Mouse (Mus musculus): ENCODE measurements at regions not wholly inside any gene's neighbourhood (a gene's known extent, or its start where the extent isn't known, plus 50 kb on each side); places are given as distances from the start of the nearest gene placed in this dataset.
A peak's percentile ranks its signal among the peaks of the same experiment; 100 is the strongest.

DNA sequence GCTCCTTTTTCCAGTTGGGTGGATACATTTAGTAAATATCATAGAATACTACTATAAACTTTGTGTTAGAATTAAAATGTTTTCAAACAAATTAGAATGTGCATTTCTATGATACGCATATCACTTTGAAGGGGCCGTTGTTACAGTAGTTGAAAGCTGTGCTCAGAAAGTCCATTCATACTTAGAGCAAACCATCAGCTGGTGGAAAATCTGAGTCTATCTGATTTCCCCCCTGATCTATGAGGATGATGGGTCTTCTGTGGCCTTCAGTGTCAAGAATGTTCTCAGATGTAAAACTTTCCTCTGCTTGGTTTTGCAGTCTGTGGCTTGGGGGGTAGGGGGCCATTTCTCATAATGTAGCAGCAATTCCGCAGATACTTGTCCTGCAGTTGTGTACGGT is 69.3 kb upstream of the Ednrb start:
- Histone ChIP-seq H3K4me3 (no peak overlapping the region), H3K27ac (no peak overlapping the region), H3K27me3 (no peaks in the 10 kb centered on the region), H3K9me3 (no peaks in the 10 kb centered on the region), H3K4me2 (no peak overlapping the region), H3K4me1 (no peaks in the 10 kb centered on the region), H3K9ac (no peak overlapping the region), H3K36me3 (no peaks in the 10 kb centered on the region)
- 88% methylated on average over 4 of the region's 4 CpGs for WGBS
- ATAC-seq (ENCODE audit: insufficient number of reproducible peaks, low FRiP score, low TSS enrichment, low read depth): no peak

DNA sequence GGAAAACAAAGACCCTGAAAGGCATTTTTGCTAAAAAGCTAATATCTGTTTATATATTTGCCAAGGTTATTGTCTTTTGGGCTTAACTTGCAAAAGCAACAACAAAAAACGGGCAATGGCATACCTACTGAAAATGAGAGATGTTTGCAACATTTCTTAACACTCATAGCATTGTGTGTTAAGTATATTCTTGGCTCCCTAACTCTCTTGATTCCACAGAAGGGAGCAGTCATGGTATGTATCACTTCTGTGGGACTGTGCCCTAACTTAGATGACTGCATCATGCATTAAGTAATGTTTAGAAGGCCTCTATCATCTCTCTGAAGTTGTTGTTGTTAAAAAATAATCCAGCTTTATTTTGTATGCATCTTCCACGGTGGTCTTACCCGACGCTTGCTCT is 67.5 kb upstream of the Ednrb start:
- Histone ChIP-seq H3K9ac (no peak overlapping the region), H3K4me1 (no peaks in the 10 kb centered on the region), H3K27ac (no peak overlapping the region), H3K36me3 (no peaks in the 10 kb centered on the region), H3K4me3 (no peak overlapping the region), H3K4me2 (no peak overlapping the region), H3K9me3 (no peaks in the 10 kb centered on the region), H3K27me3 (no peaks in the 10 kb centered on the region)
- ATAC-seq (ENCODE audit: insufficient number of reproducible peaks, low FRiP score, low TSS enrichment, low read depth): no peak
- 83% methylated on average over 4 of the region's 4 CpGs for WGBS

DNA sequence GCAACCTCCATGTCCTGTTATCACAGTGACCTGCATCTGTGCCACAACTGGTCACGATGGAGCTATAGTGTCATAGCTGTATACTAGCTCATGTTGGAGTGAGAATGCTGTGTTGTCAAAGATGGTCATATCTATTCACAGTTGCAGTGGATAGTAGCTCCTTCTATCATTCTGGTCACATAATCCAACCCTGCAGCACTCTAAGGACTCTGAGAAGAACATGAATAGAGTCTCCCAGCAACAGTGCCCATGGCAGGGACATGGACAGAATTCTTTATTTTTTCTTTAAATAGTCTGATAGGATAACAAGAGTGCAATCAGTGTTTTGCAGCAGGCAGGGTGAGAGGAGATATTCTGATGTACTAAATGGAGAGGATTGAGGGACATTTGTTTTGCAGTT is 67.1 kb upstream of the Ednrb start:
- Histone ChIP-seq H3K9me3 (no peaks in the 10 kb centered on the region), H3K4me2 (no peak overlapping the region), H3K36me3 (no peaks in the 10 kb centered on the region), H3K27me3 (no peaks in the 10 kb centered on the region), H3K4me3 (no peak overlapping the region), H3K9ac (no peak overlapping the region), H3K4me1 (no peaks in the 10 kb centered on the region), H3K27ac (no peak overlapping the region)
- WGBS: 91% methylated on average over 1 of the region's 1 CpGs
- ATAC-seq (ENCODE audit: insufficient number of reproducible peaks, low FRiP score, low TSS enrichment, low read depth): no peak

DNA sequence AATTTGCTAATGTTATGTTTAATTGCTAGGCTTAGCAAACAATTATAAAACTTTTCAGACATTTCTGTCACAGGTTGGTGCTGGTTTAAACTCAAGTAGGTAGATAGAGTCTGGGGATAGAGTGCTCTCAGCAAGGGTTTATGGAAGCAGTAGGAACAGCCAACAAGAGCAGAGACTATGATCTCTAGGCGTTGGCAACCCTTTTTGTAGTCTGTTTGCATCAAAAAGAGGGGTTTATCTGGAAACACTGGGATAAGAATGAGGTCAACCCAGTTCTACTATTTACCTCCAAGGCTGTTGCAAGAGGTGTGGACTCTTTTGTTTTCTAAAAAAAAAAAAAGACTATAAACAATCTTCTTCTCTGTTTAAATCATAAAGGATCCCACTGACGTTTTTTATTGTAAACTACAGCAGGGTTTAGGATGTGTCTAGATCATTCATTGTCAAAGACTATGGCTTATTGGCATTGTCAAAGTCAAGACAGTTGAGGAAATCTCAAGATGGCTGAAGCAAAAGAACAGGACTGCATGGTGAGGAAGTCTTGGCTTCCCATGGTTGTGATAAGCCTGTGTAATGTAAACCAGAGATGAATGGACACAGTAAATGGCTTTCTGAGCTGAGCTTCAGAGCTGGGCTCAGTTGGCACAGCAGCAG is 62.3 kb upstream of the Ednrb start:
- Histone ChIP-seq H3K4me3 (no peak overlapping the region), H3K36me3 (no peaks in the 10 kb centered on the region), H3K9ac (no peak overlapping the region), H3K9me3 (no peaks in the 10 kb centered on the region), H3K4me1 (no peaks in the 10 kb centered on the region), H3K27me3 (no peaks in the 10 kb centered on the region), H3K4me2 (no peak overlapping the region), H3K27ac (no peak overlapping the region)
- no peak for ATAC-seq (ENCODE audit: insufficient number of reproducible peaks, low FRiP score, low TSS enrichment, low read depth)
- WGBS: 42% methylated on average over 2 of the region's 2 CpGs

DNA sequence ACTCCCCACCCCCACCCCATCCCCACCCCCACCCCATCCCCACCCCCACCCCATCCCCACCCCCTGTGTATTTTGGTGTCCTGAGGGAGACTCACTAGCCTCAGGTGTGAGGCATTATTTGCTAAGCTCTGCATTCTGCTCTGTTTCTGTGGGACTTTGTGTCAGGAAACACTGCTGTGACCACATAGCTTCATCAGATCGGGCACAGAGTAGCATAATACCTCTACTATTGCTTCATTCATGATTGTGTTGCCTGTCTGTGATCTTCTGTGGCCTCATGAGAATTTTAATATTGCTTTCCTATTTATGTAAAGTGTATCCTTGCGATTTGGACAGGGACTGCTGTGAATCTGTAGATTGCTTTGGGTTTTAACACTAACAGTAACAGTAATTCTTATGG is 56.6 kb upstream of the Ednrb start:
- no peak overlapping the region for H3K4me3 ChIP-seq
- ATAC-seq (ENCODE audit: insufficient number of reproducible peaks, low FRiP score, low TSS enrichment, low read depth): no peak
- no peak overlapping the region for H3K4me2 ChIP-seq
- no peak overlapping the region for H3K9ac ChIP-seq
- 80% methylated on average over 2 of the region's 2 CpGs for WGBS
- H3K27me3 ChIP-seq: no peaks in the 10 kb centered on the region
- no peaks in the 10 kb centered on the region for H3K36me3 ChIP-seq
- H3K9me3 ChIP-seq: no peaks in the 10 kb centered on the region
- 0 out of 2 replicates have a peak, but pooled peaks cover 6% of the 10 kb centered on the region for H3K4me1 ChIP-seq
- H3K27ac ChIP-seq: no peak overlapping the region

DNA sequence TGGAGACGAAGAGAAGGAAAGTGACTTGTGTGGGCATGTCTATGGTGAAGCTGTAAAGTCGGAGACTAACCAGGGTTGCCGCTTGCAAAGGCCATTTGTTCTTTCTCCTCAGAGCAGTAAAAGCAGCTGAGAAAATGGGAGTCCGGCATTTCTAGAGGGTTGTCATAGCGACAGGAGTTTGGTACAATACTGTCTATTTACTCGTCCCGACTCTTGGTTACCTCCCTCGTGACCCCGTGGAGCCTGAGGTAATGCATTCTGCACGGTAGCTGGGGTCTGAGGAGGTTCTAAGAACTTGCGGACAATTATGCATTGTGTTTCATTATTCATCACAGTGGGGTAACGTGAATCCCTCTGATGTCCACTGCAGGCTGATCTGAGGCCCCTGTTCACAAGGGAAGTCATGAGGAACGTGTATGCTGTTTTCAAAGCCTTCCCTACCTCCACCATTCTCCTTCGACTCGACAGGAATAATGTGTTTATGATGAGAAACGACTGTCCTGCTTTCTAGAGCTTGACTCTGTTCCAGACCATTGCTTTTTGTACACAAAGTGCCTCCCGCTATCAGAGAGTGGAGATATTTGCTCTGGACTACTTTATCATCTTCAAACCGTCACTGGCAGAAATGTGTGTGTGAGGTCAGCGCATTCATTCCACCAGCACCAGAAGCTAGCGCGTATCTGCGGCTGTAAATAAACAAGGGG is 55.1 kb upstream of the Ednrb start:
- no peak overlapping the region for H3K9ac ChIP-seq

DNA sequence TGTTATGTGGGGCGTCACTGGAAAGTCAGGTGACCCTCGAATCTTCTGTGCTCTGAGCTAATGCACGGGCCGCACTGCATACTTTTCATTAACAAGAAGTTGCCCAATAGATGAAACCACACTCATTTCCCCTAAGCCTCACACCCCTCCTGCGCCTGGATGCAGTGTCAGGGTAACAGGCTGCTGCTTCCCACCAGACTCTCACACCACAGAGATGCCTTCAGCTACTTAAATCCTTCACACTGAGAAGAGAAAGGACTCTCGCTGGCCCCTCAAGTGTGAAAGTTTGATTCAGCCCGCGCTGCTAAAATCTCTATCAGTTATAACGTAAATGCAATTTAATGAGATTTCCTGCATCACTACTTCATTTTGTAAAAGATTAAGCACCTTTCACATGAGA is 54.5 kb upstream of the Ednrb start:
- no peak for ATAC-seq (ENCODE audit: insufficient number of reproducible peaks, low FRiP score, low TSS enrichment, low read depth)
- Histone ChIP-seq H3K27ac (no peak overlapping the region), H3K4me1 (0 out of 2 replicates have a peak, but pooled peaks cover 6% of the 10 kb centered on the region), H3K36me3 (no peaks in the 10 kb centered on the region), H3K27me3 (no peaks in the 10 kb centered on the region), H3K9ac (no peak overlapping the region), H3K9me3 (no peaks in the 10 kb centered on the region), H3K4me3 (peak overlapping the region; percentile 22), H3K4me2 (peak overlapping the region; percentile 41)
- 19% methylated on average over 9 of the region's 9 CpGs for WGBS

More for the DNA sequence above, 55.1 kb upstream of the Ednrb start:
- 21% methylated on average over 22 of the region's 22 CpGs for WGBS
- H3K4me2 ChIP-seq: peak overlapping the region; percentile 41
- H3K9me3 ChIP-seq: no peaks in the 10 kb centered on the region
- H3K36me3 ChIP-seq: no peaks in the 10 kb centered on the region
- ATAC-seq (ENCODE audit: insufficient number of reproducible peaks, low FRiP score, low TSS enrichment, low read depth): no peak
- H3K4me3 ChIP-seq: peak overlapping the region; percentile 22
- H3K4me1 ChIP-seq: 0 out of 2 replicates have a peak, but pooled peaks cover 6% of the 10 kb centered on the region
- no peaks in the 10 kb centered on the region for H3K27me3 ChIP-seq
- no peak overlapping the region for H3K27ac ChIP-seq

DNA sequence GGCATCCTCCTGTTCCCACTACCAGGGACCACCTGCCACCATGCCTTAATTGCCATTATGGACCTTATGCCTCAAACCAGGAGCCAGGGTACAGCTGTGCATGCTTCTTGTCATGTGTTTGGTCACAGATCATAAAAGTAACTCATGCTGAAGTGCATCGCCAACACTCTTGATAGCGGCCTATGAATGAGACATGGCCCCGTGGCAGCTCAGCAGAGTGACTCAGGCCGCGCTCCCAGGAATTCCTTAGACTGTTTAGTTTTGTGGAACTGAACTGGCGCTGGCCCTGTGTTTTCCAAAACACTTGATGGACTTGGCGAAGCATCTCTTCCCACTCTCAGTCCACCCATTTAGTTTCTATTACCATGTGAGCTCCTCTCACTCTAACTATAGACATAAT is 51.1 kb upstream of the Ednrb start:
- no peak overlapping the region for H3K27ac ChIP-seq
- H3K36me3 ChIP-seq: no peaks in the 10 kb centered on the region
- no peaks in the 10 kb centered on the region for H3K9me3 ChIP-seq
- 89% methylated on average over 7 of the region's 7 CpGs for WGBS
- 0 out of 2 replicates have a peak, but pooled peaks cover 6% of the 10 kb centered on the region for H3K4me1 ChIP-seq
- H3K4me3 ChIP-seq: no peak overlapping the region
- no peaks in the 10 kb centered on the region for H3K27me3 ChIP-seq
- H3K4me2 ChIP-seq: no peak overlapping the region
- H3K9ac ChIP-seq: no peak overlapping the region
- ATAC-seq (ENCODE audit: insufficient number of reproducible peaks, low FRiP score, low TSS enrichment, low read depth): no peak
